Mouse (Mus musculus) neural tube, embryonic 12.5 days (tissue): ENCODE data around the gene Thpo. TPM values are rescaled to one million over a fixed set of nuclear protein-coding genes. Genes with fewer than 3 reads are reported as not detected.

Source experiments
- polyA plus RNA-seq: library from polyadenylated mRNA; unstranded; fragments of >200 nt; fragmentation: Nextera tagmentation; extraction: Ambion mirVana; gene quantifications from 2 replicates; pipeline ENCODE4 v1.2.1, GENCODE M21; 2016

Thpo gene
- polyA plus RNA-seq, 1 experiment from 2014 or later, result 1.3 TPM

Other genes with a start within 250 kb of the Thpo start
- 121 and 125 TPM in 2 replicates for gene Eif2b5, start 235.7 kb downstream of the Thpo start, polyA plus RNA-seq
- gene Dvl3, start 217.5 kb downstream of the Thpo start, polyA plus RNA-seq, result 48.2 and 54.9 TPM in 2 replicates
- 922 and 966 TPM in 2 replicates for gene Ap2m1, start 199.0 kb downstream of the Thpo start, polyA plus RNA-seq
- 70.9 and 81.2 TPM in 2 replicates for gene Abcf3, start 185.9 kb downstream of the Thpo start, polyA plus RNA-seq
- 12.7 and 14.0 TPM in 2 replicates for gene Vwa5b2, start 145.0 kb downstream of the Thpo start, polyA plus RNA-seq
- 18.7 and 21.2 TPM in 2 replicates for gene Eef1akmt4, start 122.9 kb downstream of the Thpo start, polyA plus RNA-seq
- gene Gm49333, start 122.9 kb downstream of the Thpo start, polyA plus RNA-seq, result not detected in 2 replicates
- 43.3 and 44.5 TPM in 2 replicates for gene Alg3, start 122.8 kb downstream of the Thpo start, polyA plus RNA-seq
- 11.9 and 12.3 TPM in 2 replicates for gene Camk2n2, start 113.2 kb downstream of the Thpo start, polyA plus RNA-seq
- gene Ece2, start 104.7 kb downstream of the Thpo start, polyA plus RNA-seq, result 6.9 and 8.0 TPM in 2 replicates
- 412 and 424 TPM in 2 replicates for gene Psmd2, start 82.9 kb downstream of the Thpo start, polyA plus RNA-seq
- gene Eif4g1, start 66.2 kb downstream of the Thpo start, polyA plus RNA-seq, result 183 and 190 TPM in 2 replicates
- gene Fam131a, start 41.3 kb downstream of the Thpo start, polyA plus RNA-seq, result 20.8 and 24.3 TPM in 2 replicates
- 85.4 and 85.5 TPM in 2 replicates for gene Polr2h, start 16.8 kb downstream of the Thpo start, polyA plus RNA-seq
- gene Clcn2, start 16.8 kb downstream of the Thpo start, polyA plus RNA-seq, result 40.8 and 43.3 TPM in 2 replicates
- 7.0 and 8.0 TPM in 2 replicates for gene Chrd, start 1.4 kb downstream of the Thpo start, polyA plus RNA-seq